Mouse (Mus musculus) left cerebral cortex, adult 9 months (tissue): ENCODE data around the gene Kif1c.

Source experiments
- DNase-seq, 2 experiments: peaks; one replicate each; pipeline ENCODE4 v3.0.0; 2022; ENCODE audit warnings: low spot score in 2 of 2

The Kif1c gene

DNA sequence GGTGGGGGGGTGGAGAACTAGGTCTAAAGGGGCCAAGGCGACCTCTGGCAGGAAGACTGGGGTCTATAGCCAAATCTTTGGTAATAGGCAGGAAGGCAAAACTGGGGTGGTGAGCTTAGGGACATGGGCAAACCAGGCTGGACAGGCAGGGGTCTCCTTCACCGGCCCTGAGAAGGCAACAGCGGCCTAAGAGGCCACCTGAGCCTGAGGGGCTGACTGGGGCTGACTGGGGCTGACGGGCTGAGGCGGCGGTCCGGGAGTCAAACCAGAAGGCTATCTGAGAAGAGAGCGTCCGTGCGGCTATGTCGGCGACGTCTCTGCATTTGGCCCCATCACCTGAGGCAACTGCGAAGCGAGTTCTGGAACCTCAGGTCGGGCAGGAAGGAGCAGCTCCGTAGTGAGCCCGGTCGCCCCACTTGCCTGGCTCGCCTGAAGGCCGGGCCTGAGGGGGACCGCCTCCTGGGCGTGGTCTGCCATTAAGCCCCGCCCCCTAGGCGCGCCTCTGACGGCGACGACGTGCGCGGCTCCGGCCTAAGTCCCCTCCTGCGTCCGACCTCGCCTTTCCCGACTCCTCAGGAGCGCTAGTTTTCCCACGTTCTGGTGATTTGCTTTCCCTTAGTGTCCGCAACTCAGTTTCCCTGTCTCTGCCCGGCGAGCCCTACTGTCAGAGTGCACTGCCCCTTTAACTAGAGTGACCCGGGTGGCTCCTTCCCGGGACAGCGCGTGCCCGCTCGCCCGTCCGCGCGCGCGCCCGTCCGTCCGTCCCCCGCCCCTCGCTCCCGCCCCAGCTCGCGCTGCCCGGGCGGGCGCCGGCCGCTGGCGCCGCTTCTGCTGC lies at the start of gene Kif1c, which contains the start of gene Inca1:
TSS of gene Kif1c (plus strand) at position 827 of the 835 bp plus-strand sequence.
TSS of gene Inca1 (minus strand) at position 434 of the 835 bp plus-strand sequence.
- DNase-seq, result peak; percentile 78 to 94

GRCm38 (mm10) chr11:70651391-70651790 lies 49.0 kb upstream of the Kif1c start:
- DNase-seq, result no peak

DNA sequence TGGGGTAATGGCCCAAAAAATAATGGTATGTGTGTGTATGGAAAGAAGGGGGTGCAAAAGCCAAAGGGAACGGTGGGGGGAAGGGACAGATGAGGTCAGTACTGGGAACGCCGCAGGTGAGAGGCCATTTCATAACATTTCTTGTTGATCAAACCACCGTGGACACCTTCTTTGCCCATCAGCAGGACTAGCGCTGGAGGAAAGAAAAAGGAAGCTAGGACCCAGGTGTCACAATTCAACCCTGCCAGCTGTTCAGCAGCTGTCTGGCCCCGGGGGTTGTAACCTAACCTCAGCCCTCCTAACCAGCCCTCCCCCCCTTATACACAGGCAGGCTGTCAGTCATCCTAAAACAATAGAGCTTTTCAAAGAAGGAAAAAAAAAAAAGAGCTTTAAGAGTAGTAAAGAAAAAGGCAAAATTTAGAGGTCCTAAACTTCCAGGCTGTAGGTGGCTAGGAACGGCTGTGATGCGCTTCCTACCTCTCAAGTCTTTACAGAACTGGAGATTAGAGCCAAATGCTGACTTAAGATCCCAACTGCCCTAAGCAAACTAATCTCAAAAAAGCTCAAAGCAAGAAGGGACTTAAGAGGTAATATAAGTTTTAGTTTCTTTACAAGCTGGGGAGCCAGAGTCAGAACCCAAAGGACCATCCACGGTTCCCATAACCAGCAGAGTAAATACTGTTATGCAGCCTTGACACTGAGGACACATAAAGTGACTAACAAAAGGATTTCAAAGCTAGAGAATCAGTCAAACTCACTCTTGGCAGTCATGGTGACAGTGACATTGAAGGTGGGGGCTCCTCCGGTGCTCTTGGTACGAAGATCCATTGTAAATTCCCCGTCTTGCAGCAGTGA lies 48.1 kb upstream of the Kif1c start:
- no peak for DNase-seq

- no peak for DNase-seq
These were observed 47.4 kb upstream of the Kif1c start for GRCm38 (mm10) chr11:70652884-70653344.

GRCm38 (mm10) chr11:70653345-70654197 lies 46.8 kb upstream of the Kif1c start:
- no peak for DNase-seq

DNA sequence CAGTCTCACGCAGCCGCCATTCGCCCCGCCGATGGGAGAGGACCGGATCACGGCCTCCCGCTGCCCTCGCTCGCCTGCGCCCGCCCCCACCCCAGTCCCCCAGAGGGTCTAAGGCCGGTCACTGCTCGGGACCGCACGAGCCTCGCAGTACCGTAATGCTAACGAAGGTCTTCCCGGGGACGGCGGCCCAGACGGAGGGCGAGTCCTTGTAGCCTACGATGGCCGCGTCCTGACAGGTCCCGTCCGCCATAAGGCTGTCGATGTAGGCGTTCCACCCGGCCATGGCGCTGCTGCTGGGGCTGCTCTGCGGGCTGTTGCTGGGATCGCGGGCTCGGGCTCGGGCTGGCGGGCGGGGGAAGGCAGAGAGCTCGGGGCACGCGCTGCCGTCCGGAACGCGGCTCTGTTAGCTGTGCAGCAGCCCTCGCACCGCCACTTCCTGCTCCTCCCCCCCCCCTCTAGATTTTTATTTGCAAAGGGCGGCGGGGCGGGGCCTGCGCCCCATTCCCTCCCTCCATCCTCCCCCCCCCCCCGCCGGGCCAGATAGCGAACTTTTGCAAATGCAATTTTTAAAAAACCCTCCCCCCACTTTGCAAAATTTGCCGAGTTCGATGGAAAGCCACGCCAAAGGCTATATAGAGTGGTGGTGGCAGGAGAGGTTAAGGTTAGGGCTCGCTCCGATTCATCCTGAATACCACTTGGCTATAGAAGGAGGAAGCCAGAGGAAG lies 46.0 kb upstream of the Kif1c start, which contains the start of gene Pfn1:
TSS of gene Pfn1 (minus strand) at position 447 of the 725 bp plus-strand sequence.
- peak in 1 of 2 experiments; percentile 58 for DNase-seq

DNA sequence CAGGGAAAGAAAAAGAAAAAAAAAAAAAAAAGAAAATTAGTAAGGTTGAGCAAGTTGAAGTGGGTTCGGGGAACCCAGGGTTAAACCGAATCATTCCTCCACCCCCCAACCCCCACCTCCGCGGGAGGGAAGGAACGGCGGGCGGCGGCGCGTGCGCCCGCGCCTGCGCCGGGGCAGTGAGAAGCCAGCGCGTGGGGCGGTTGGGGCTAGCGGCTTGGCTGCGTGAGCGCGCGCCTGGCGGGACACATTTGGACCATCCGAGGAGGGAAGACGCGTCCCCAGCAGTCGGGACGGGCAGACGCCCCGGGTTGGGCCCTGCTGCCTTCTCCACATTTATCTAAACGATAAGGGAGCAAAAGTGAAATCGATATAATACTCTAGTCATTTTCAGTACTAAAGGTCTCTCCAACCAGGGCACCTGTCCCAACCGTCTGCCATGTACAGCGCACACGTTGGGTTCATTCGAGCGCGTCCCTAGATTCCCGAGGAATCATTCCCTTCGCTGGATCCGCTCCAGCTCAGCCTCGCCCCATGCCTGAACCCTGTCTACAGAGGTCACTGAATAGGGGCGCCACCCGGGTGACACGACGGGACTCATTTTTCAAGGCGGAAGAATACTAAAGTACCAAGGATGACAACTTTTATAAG lies 45.3 kb upstream of the Kif1c start:
- peak in 1 of 2 experiments; percentile 64 for DNase-seq

DNA sequence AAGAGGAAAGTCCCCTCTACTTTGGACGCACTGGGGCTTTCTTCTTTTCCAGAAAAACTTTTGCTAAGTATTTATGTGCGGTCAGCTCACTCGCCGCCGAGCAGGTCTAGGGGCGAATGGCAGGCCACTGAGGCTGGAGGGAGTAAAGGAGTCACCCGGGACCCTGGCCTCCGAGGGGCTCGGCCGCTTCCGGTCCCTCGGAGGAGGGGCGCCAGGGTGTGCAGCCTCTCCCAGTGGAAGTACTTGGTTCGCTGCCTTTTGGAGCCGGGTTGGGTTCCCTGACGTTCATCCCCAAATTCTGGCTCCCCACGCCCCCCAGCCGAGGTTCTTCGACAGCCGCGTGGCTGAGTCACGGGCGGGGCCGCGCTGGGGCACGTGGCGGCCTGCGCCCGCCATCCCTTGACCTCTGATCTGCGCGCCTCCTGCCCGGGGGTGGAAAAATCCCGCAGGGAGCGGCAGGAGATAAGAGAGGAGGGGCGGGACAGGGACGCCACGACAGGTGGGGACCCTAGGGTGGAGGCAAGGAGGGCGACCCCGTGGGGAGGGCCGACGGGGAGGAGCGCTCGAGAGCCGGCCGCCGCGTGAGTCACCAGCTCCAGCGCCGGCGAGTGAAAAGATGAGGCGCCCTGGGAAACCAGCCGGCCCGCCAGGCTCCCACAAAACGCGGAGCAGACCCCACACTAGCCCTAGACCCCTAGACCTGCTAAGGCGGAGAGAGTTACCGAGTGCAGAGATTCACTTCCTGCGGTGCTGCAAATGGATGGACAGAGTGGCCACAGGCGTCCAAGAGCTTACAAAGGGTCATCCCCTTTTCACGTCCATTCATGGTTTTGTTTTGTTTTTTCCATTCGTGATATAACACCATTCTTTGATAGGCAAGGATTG lies 44.5 kb upstream of the Kif1c start:
- no peak for DNase-seq

DNA sequence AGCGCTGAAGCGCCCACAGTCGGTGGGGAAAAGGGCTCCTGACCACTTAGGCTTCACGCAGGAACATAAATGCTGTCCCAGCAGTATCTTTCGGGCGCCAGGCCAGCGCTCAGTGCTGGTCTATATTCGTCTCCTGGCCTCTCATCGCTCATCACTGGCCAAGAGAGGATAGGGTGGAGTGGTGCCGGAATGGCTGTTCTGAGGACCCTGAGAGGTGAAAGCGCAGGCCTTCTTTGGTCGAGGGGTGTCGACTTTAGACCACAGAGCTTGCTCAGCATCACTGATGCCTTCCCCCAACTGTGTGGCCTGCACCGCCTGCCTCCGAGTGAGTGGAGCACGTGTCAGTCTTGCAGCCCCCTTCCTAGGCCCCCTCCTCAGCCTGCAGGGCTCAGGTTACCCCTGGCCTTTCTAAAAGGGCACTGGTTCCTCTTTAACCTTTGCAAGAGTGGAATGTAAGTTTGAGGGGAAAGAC lies 43.9 kb upstream of the Kif1c start:
- no peak for DNase-seq

- DNase-seq, result no peak
These were observed 43.4 kb upstream of the Kif1c start, which contains the start of gene Eno3 for GRCm38 (mm10) chr11:70656964-70657363. Gene Eno3, plus strand, starts transcription at chr11:70657202.

GRCm38 (mm10) chr11:70657573-70657972 lies 42.8 kb upstream of the Kif1c start:
- DNase-seq, result no peak

GRCm38 (mm10) chr11:70657991-70658390 lies 42.4 kb upstream of the Kif1c start:
- DNase-seq, result no peak

DNA sequence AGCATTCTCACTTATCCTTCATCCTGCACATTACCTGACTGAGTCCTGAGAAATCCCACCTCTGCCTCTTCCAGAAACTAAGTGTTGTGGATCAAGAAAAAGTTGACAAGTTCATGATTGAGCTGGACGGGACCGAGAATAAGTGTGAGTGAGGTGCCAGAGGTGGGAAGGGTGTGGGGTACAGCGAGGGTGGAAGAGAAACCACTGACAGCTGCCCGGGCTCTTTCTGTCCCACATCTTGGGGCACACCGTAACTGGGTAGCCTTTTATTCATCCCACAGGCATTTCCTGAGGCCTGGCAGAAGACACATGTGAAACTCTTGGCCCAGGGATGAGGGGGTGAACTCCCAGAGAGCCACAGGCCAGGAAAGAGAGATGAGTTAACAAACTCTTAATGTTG lies 41.8 kb upstream of the Kif1c start:
- no peak for DNase-seq

GRCm38 (mm10) chr11:70658942-70659341 lies 41.4 kb upstream of the Kif1c start:
- no peak for DNase-seq

- DNase-seq, result no peak
These were observed 39.8 kb upstream of the Kif1c start for GRCm38 (mm10) chr11:70660571-70660970.

GRCm38 (mm10) chr11:70663101-70663500 lies 37.2 kb upstream of the Kif1c start:
- DNase-seq, result no peak

DNA sequence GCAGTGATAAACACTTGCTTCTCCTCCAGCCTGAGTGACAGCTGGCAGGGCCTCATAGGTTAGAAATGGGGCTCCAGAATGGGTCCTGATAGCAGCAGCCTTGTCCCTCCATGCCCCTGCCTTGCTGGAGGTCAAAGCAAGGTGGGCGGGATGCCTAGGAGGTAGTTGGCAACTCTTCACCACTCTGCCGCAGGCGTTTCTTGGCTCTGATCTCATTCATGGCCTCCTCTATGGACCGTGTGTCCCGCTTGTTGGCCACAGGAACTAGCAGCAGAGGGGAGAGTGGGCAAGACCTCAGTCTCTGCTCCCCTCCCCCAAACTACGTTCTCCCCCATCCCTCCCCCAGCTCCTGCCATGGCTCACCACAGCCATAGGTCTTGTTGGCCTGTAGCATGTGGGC lies 36.4 kb upstream of the Kif1c start:
- no peak for DNase-seq

DNA sequence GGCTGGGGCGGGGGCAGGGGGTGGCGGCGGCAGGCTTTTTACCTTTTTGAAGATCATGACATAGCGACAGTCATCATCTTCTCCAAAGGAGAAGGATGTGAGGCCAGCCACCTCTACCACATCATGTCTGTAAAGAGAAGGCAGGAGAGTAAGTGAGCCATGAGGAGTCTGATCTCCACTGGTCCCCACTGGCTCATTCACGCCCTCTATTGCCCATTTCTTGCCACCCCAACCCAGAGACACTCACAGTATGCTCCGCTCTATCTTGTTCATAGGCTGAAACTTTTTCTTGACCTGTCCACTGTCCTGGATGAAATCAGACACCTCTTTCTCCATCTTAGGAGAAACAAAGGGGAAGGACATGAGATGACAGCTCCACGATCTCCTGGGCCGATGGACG lies 35.6 kb upstream of the Kif1c start:
- DNase-seq, result no peak

DNA sequence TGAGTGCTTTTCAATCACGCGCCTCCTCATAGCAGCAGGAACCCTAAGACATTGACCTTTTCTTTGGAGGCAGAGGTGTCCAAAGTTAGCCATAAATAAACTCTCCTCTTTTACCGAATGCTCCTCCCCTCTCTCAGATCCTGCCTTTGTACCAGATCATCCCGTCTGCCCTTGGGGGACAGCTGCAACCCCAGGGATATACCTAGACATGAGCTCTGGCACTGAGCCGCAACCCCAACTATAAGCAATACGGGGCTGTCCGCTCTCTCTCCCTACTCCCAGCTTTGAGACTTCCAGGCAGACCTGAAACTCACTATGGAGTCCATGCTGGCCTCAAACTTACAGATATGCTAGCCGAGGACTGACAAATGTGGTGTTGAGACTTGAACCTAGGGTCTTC lies 33.7 kb upstream of the Kif1c start:
- no peak for DNase-seq
